Comparison of ENCODE assay signal across 8 mouse cellular contexts in the genomic region with DNA sequence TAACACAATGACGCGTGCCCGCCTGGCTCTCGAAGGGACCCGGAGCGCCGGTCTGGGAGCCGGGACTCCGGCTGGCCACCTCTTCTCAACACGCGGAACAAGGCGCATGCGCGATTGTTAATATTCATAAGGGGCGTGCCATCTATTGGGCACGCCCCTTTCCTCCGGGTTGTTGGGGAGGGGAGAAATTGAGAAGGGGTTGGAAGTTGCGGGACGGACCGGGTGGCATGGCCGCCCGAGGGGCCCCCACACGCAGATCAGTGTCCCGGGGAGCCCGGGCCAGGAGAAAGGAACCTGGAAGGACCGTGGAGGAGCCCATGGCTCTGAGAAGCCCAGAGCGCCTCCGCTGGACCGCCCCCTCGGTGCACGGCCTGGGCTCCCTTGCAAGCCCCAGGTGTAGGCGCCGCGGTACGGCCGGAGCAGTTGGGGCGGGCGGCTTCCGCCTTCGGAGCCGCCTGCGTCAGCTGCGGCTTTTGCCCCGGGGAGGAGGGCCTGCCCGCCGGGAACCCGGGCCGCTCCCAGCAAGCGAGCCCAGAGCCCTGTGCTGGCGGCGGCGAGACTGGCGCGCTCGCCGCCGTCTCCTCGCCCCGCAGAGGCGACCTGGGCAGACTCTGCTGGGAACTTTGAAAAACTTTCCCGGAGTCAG. TPM values are rescaled to one million over a fixed set of nuclear protein-coding genes. Genes with fewer than 3 reads are reported as not detected.
A peak's percentile ranks its signal among the peaks of the same experiment; 100 is the strongest.
DNase-seq lines count a peak whose midpoint lies in the region; ATAC-seq and TF ChIP-seq lines count a peak whose summit lies in the region.

No protein-coding gene starts in this region.

- H3K27ac ChIP-seq in embryonic fibroblast, embryonic 13.5 days (ENCODE audit: insufficient read depth, low read length), result peak overlapping the region; percentile 97
- H3K27ac ChIP-seq in heart, embryonic 13.5 days (replicated peaks), result peak overlapping the region; percentile 98
- peak overlapping the region; percentile 99 for H3K27ac ChIP-seq in kidney, embryonic 16.5 days (ENCODE audit: low read length)
- peak overlapping the region; percentile 99 for H3K27ac ChIP-seq in limb, embryonic 15.5 days
- peak overlapping the region; percentile 83 for H3K27ac ChIP-seq in midbrain, embryonic 16.5 days (ENCODE audit: low read length)

- peaks cover 17% of the 10 kb centered on the region for H3K4me1 ChIP-seq in erythroblast, embryonic 14.5 days (ENCODE audit: control insufficient read depth)
- no peaks in the 10 kb centered on the region for H3K4me1 ChIP-seq in embryonic fibroblast, embryonic 13.5 days (ENCODE audit: control insufficient read depth, insufficient read depth, low read length)
- H3K4me1 ChIP-seq in heart, embryonic 13.5 days, result peaks cover 27% of the 10 kb centered on the region
- H3K4me1 ChIP-seq in kidney, embryonic 16.5 days (ENCODE audit: insufficient read depth, low read length), result peaks cover 31% of the 10 kb centered on the region
- H3K4me1 ChIP-seq in limb, embryonic 15.5 days, result peaks cover 28% of the 10 kb centered on the region
- H3K4me1 ChIP-seq in midbrain, embryonic 16.5 days (ENCODE audit: control insufficient read depth, insufficient read depth, low read length), result peaks cover 31% of the 10 kb centered on the region

- under 1% methylated on average over 59 of the region's 61 CpGs for WGBS in heart, embryonic 13.5 days
- WGBS in kidney, embryonic 16.5 days, result under 1% methylated on average over 61 of the region's 61 CpGs
- whole genome bisulfite sequencing in limb, embryonic 15.5 days, result under 1% methylated on average over 61 of the region's 61 CpGs
- WGBS in midbrain, embryonic 16.5 days, result under 1% methylated on average over 60 of the region's 61 CpGs

- peaks cover 2% of the 10 kb centered on the region; the same call in 1 of the 2 replicates for H3K9me3 ChIP-seq in erythroblast, embryonic 14.5 days (ENCODE audit: control insufficient read depth, low read length)
- H3K9me3 ChIP-seq in heart, embryonic 13.5 days, result no peaks in the 10 kb centered on the region
- H3K9me3 ChIP-seq in kidney, embryonic 16.5 days (ENCODE audit: low read length), result no peaks in the 10 kb centered on the region
- H3K9me3 ChIP-seq in limb, embryonic 15.5 days, result no peaks in the 10 kb centered on the region
- H3K9me3 ChIP-seq in midbrain, embryonic 16.5 days (replicated peaks; ENCODE audit: control insufficient read depth, low read length, poor library complexity, severe bottlenecking), result no peaks in the 10 kb centered on the region

- H3K9ac ChIP-seq in heart, embryonic 13.5 days, result peak overlapping the region; percentile 92
- H3K9ac ChIP-seq in kidney, embryonic 16.5 days (replicated peaks; ENCODE audit: low read length), result peak overlapping the region; percentile 93
- peak overlapping the region; percentile 89 for H3K9ac ChIP-seq in limb, embryonic 15.5 days
- peak overlapping the region; percentile 64 for H3K9ac ChIP-seq in midbrain, embryonic 16.5 days (ENCODE audit: low read depth, low read length)

- H3K27me3 ChIP-seq in erythroblast, embryonic 14.5 days (ENCODE audit: control insufficient read depth), result peaks cover 55% of the 10 kb centered on the region
- no peaks in the 10 kb centered on the region for H3K27me3 ChIP-seq in heart, embryonic 13.5 days (replicated peaks)
- H3K27me3 ChIP-seq in kidney, embryonic 16.5 days (ENCODE audit: insufficient read depth, low read length), result no peaks in the 10 kb centered on the region
- H3K27me3 ChIP-seq in limb, embryonic 15.5 days, result no peaks in the 10 kb centered on the region
- H3K27me3 ChIP-seq in midbrain, embryonic 16.5 days (ENCODE audit: control insufficient read depth, insufficient read depth, low read depth, low read length), result no peaks in the 10 kb centered on the region; the same call in 1 of the 2 replicates

- no peak for TF ChIP-seq CTCF in embryonic fibroblast, embryonic 13.5 days (IDR thresholded peaks at IDR 0.05; ENCODE audit: borderline replicate concordance, insufficient read depth, low read length)

- H3K36me3 ChIP-seq in erythroblast, embryonic 14.5 days (ENCODE audit: control insufficient read depth), result no peaks in the 10 kb centered on the region
- no peaks in the 10 kb centered on the region for H3K36me3 ChIP-seq in heart, embryonic 13.5 days
- no peaks in the 10 kb centered on the region for H3K36me3 ChIP-seq in kidney, embryonic 16.5 days (ENCODE audit: insufficient read depth, low read length)
- no peaks in the 10 kb centered on the region for H3K36me3 ChIP-seq in limb, embryonic 15.5 days
- no peaks in the 10 kb centered on the region for H3K36me3 ChIP-seq in midbrain, embryonic 16.5 days (ENCODE audit: control insufficient read depth, insufficient read depth, low read length)

- peak; percentile 56 to 67 for DNase-seq in spleen, adult 18-20 months

- H3K4me2 ChIP-seq in heart, embryonic 13.5 days, result peak overlapping the region; percentile 94
- H3K4me2 ChIP-seq in kidney, embryonic 16.5 days (replicated peaks; ENCODE audit: low read depth, low read length), result peak overlapping the region; percentile 89
- H3K4me2 ChIP-seq in limb, embryonic 15.5 days, result peak overlapping the region; percentile 89
- H3K4me2 ChIP-seq in midbrain, embryonic 16.5 days (ENCODE audit: low read length), result peak overlapping the region; percentile 85

- no peak for ATAC-seq in erythroblast, adult 5-6 weeks (replicated peaks; ENCODE audit: low FRiP score, poor library complexity, severe bottlenecking)
- ATAC-seq in heart, embryonic 13.5 days (ENCODE audit: extremely low read depth, insufficient number of reproducible peaks, low FRiP score, low TSS enrichment), result peak; percentile 70; the same call in 1 of the 2 replicates
- peak; percentile 84 for ATAC-seq in kidney, embryonic 16.5 days (ENCODE audit: low FRiP score, low TSS enrichment)
- ATAC-seq in limb, embryonic 15.5 days (ENCODE audit: insufficient number of reproducible peaks, low FRiP score, low TSS enrichment, low read depth), result peak; percentile 79
- ATAC-seq in midbrain, embryonic 16.5 days, result peak; percentile 83

- H3K4me3 ChIP-seq in erythroblast, embryonic 14.5 days (replicated peaks), result peak overlapping the region; percentile 56
- peak overlapping the region; percentile 75 for H3K4me3 ChIP-seq in embryonic fibroblast, embryonic 13.5 days (ENCODE audit: insufficient read depth, low read length)
- H3K4me3 ChIP-seq in heart, embryonic 13.5 days, result peak overlapping the region; percentile 79
- H3K4me3 ChIP-seq in kidney, embryonic 16.5 days (ENCODE audit: low read length), result peak overlapping the region; percentile 83
- peak overlapping the region; percentile 80 for H3K4me3 ChIP-seq in limb, embryonic 15.5 days
- H3K4me3 ChIP-seq in midbrain, embryonic 16.5 days (ENCODE audit: low read depth, low read length), result peak overlapping the region; percentile 68

- TF ChIP-seq POLR2A in embryonic fibroblast, embryonic 13.5 days (IDR thresholded peaks at IDR 0.05; ENCODE audit: low read depth, low read length), result peak; percentile 92

RNA-seq across cellular contexts. Expression of a gene that starts 0.4 kb away (rescaled TPM):
- polyA plus RNA-seq in erythroblast, embryonic 14.5 days (2012), result not detected in 2 replicates
- 0.63 and 0.77 TPM in 2 replicates for total RNA-seq in erythroblast, adult 5-6 weeks (2015; ENCODE audit: low replicate concordance)
- 0.14 and 0.34 TPM in 2 replicates for total RNA-seq in erythroblast, adult 5-6 weeks (2017; ENCODE audit: low replicate concordance)
- polyA plus RNA-seq in embryonic fibroblast, embryonic 13.5 days (2011; ENCODE audit: insufficient read length, low read depth, missing spikeins), result 48.2 and 67.6 TPM in 2 replicates
- polyA plus RNA-seq in heart, embryonic 13.5 days (2015; fragmentation: Nextera tagmentation; extraction: Ambion mirVana), result 12.0 and 12.6 TPM in 2 replicates
- 37.9 and 49.2 TPM in 2 replicates for polyA plus RNA-seq in kidney, embryonic 16.5 days (2015; fragmentation: Nextera tagmentation; extraction: Ambion mirVana)
- polyA plus RNA-seq in limb, embryonic 15.5 days (2015; fragmentation: Nextera tagmentation; extraction: Ambion mirVana), result 28.9 and 35.2 TPM in 2 replicates
- polyA plus RNA-seq in midbrain, embryonic 16.5 days (2015; fragmentation: Nextera tagmentation; extraction: Ambion mirVana), result 8.6 and 10.1 TPM in 2 replicates
